Mouse (Mus musculus) gastrocnemius, adult 18-20 months (tissue): ENCODE measurements around the gene Cldn2. TPM values are rescaled to one million over a fixed set of nuclear protein-coding genes. Genes with fewer than 3 reads are reported as not detected.
A peak's percentile ranks its signal among the peaks of the same experiment; 100 is the strongest.

Source experiments
- DNase-seq: peaks from one replicate; pipeline ENCODE4 v3.0.0; 2021; ENCODE audit warnings: low spot score
- total RNA-seq, 2 experiments: library from RNA; stranded (reverse); gene quantifications; 2 replicates each; pipeline ENCODE4 v1.2.3; 2021

The Cldn2 gene
- total RNA-seq, 2 experiments from 2014 or later, result 0.07 TPM; not detected in 1

- peak; percentile 2 for DNase-seq
These were observed 6.8 kb downstream of the Cldn2 start for GRCm38 (mm10) chrX:139807391-139807790.

DNA sequence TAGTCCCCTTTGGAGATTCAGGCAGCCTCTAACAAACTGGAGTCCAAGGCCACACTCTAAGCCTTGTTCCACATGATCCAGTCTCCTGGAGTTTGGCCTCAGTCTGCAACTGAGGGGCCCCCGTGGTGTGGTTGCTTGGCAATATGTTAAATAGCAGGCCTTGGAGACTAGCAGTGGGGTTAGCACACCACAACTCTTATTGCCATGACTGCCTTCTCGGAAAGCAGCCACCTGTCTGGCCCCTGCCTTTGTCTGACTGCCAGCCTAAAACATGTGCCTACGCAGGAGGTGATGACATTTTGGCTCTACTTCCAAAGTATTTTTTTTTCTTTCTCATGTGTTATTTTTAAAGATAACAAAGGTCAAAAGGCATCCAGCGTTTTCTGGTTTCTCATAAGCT lies 7.5 kb downstream of the Cldn2 start:
- no peak for DNase-seq

DNA sequence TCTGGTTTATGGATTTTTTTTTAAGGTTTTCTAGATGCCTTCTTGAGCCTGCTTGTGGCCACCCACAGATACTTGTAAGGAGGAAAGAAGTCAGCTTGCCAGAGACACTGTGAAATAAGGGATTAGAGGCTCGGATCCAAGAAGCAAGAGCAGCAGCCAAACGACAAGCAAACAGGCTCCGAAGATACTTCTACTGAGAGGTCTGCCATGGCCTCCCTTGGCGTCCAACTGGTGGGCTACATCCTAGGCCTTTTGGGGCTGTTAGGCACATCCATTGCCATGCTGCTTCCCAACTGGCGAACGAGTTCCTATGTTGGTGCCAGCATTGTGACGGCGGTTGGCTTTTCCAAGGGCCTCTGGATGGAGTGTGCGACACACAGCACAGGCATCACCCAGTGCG lies 7.9 kb downstream of the Cldn2 start:
- no peak for DNase-seq

DNA sequence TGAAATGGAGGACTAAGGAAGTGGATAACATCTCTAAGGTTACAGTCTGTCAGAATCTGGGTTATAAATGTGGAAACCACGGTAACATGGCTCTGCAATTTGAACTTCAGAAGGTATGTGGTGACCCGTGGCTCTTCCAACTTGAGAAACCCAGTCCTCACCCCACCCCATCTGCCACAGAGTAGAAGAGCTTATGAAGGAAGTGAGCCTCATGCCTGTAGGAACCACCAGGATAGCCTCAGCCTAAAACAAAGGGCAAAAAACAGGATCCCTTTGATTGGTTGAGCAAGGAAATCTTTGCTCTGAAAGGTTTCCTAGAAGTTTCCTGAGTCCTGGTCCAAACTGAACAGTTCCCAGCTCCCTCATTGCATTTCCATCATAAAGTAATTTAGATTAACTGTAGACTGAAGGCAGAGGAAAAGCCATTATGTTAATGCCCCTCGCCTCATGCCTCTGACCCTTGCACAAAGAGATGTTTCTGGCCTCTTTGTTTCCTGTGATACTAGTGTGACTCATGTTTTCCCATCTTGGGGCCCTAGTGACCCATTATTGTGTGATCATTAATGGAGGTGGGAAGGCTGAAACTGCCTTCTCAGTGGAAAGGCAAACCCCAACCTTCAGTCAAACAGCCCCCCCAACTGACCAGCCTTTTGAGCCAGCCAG lies 12.1 kb downstream of the Cldn2 start:
- no peak for DNase-seq

DNA sequence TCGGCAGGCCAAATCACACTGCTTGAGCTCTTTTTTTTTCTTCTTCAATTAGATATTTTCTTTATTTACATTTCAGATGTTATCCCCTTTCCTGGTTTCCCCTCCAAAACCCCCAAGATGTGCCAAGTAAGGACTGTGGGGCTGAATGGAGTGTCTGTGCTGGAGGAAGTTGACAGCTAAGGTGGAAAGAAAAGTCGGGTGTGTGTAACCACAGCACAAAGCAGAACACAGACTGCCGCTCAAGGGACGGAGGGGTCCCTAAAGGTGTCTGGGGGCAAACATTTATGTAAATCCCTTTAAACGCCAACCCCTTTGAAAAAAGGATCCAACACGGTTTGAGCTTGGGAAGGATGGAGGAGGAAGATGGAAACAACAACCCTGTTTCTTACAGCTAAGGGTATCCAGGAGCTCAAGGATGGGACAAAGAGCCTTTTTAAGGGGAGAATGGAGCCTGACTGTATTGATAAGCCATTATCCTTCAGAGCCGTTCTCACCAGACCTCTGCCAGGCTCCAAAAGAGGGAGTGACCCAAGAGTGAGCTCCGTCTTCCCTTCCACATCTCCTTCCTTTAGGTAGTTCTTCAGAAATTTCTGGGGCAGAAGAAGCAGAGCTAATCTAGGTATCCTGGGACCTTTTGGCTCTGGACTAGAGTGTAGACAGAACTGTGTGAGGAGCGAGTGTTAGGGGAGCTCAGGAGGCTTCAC lies 12.8 kb downstream of the Cldn2 start:
- DNase-seq, result no peak

GRCm38 (mm10) chrX:139814018-139814635 lies 13.5 kb downstream of the Cldn2 start:
- DNase-seq, result no peak

- no peak for DNase-seq
These were observed 14.6 kb downstream of the Cldn2 start for GRCm38 (mm10) chrX:139815201-139815600.

GRCm38 (mm10) chrX:139825402-139825801 lies 24.8 kb downstream of the Cldn2 start:
- DNase-seq, result no peak

GRCm38 (mm10) chrX:139826926-139827325 lies 26.3 kb downstream of the Cldn2 start:
- DNase-seq, result no peak

GRCm38 (mm10) chrX:139828363-139829092 lies 27.9 kb downstream of the Cldn2 start:
- DNase-seq, result no peak

GRCm38 (mm10) chrX:139832464-139832863 lies 31.8 kb downstream of the Cldn2 start:
- peak; percentile 17 for DNase-seq

DNA sequence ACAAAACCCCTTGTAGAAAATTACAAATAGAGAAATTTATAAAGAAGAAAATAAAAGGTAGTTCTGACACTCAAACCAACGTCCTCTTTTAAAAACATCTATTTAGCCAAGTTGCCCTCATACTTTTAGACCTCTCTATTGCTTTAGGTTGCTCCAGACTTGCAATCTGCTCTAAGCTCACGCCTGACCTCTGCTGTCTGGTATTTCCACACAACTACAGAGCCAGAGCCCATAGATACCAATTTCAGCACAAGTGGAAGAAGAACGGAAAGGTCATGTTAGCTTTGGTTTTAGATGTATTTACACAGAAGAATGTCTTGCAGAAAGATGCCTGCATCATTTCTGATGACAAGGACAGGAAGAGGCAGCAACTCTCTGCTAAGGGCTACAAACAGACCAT lies 38.4 kb downstream of the Cldn2 start:
- no peak for DNase-seq

GRCm38 (mm10) chrX:139841091-139841490 lies 40.5 kb downstream of the Cldn2 start:
- no peak for DNase-seq

DNA sequence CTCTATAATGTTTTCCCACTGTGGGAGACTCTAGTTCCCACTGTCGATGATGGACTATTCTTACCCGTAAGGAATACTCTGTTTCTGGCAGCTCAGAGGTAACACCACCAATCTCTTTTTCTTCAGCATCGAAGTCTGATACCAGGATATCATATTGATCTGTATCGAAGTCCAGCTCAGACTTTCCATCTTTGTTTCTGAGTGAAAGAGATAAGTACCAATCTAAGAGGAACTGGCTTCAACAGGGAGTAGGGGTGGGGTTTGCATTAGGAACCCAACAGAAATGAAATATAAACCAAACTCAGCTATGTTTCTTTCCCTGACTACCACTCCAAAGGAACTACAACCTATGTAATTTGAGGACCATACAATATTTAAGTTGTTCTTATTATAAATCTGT lies 54.2 kb downstream of the Cldn2 start:
- DNase-seq, result no peak

DNA sequence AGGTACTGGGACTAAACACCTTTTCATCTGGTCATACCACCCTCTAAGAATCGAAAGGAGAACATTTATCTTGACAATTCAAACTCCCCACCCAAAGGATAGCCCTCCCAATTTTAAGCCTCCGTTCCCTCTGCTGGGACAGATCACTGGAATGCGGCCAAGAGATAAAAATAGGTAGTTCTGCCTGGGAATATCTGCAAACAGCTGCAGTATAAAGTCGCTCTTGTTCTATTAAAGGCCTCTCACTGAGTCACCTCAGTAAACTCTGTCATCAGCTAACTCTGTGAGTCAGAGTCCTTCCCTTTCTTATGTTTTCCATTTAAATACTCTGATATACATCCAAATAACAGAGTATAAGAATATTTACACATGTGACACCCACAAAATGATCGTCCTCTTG lies 58.8 kb downstream of the Cldn2 start:
- peak; percentile 16 for DNase-seq

Other genes starting within 250 kb of the Cldn2 start
- 10 to 100 TPM; 19.0 to 23.2 TPM for gene Rnf128, start 237.5 kb upstream of the Cldn2 start, total RNA-seq
- 1 to 10 TPM; 4.1 to 6.3 TPM for gene Tbc1d8b, start 115.8 kb upstream of the Cldn2 start, total RNA-seq
- gene Gm15013, start 86.3 kb upstream of the Cldn2 start, total RNA-seq, result not detected
- not detected for gene Ripply1, start 18.5 kb upstream of the Cldn2 start, total RNA-seq
- gene Morc4, start 70.8 kb downstream of the Cldn2 start, total RNA-seq, result 1 to 10 TPM; 3.8 to 5.7 TPM
- gene Rbm41, start 197.8 kb downstream of the Cldn2 start, total RNA-seq, result 1 to 10 TPM; 5.3 to 5.6 TPM